Mouse (Mus musculus): ENCODE results near the gene Vmn2r40. TPM values are rescaled to one million over a fixed set of nuclear protein-coding genes. Genes with fewer than 3 reads are reported as not detected.
"Not testable (repeated sequence)": the region's sequence is repeated elsewhere in the genome, so short reads cannot be mapped to it uniquely, and the experiment has no call there.

Gene Vmn2r40
- not detected in 2 replicates for polyA plus RNA-seq (2015; fragmentation: Nextera tagmentation; extraction: Ambion mirVana)

- ATAC-seq (ENCODE audit: extremely low read depth, insufficient number of reproducible peaks, low FRiP score, low TSS enrichment); H3K4me1 ChIP-seq; H3K9me3 ChIP-seq; H3K4me2 ChIP-seq; H3K9ac ChIP-seq; H3K27me3 ChIP-seq (replicated peaks); H3K27ac ChIP-seq (replicated peaks); H3K4me3 ChIP-seq; H3K36me3 ChIP-seq: not testable (repeated sequence)
- no CpG with 5 or more reads among the region's 1 CpGs for WGBS
Observed at GRCm38 (mm10) chr7:8931335-8931734, at the start of gene Vmn2r40. Vmn2r40 (minus strand) TSS chr7:8931435.

Other genes with a start within 250 kb of the Vmn2r40 start
- gene Vmn2r39, start 99.4 kb upstream of the Vmn2r40 start, polyA plus RNA-seq (2015; fragmentation: Nextera tagmentation; extraction: Ambion mirVana): not detected in 2 replicates
- gene Vmn2r38, start 166.4 kb upstream of the Vmn2r40 start, polyA plus RNA-seq (2015; fragmentation: Nextera tagmentation; extraction: Ambion mirVana): not detected in 2 replicates